Mouse (Mus musculus) gastrocnemius, adult 2 months (tissue): ENCODE data around the gene Ndufa5. TPM values are rescaled to one million over a fixed set of nuclear protein-coding genes. Genes with fewer than 3 reads are reported as not detected.
A peak's percentile ranks its signal among the peaks of the same experiment; 100 is the strongest.

Experiments used
- DNase-seq: peaks from one replicate; pipeline ENCODE4 v3.0.0; 2022
- H3K27ac ChIP-seq: fragments of 200-600 bp; 2 replicates; pipeline ENCODE4 v1.8.1; 2022; ENCODE audit warnings: mild to moderate bottlenecking
- H3K4me3 ChIP-seq: fragments of 200-600 bp; 2 replicates; pipeline ENCODE4 v1.8.1; 2022; ENCODE audit warnings: mild to moderate bottlenecking, moderate library complexity
- CTCF ChIP-seq: fragments of 200-600 bp; IDR thresholded peaks from 2 replicates; pipeline ENCODE4 v1.8.1; 2022; ENCODE audit warnings: antibody characterized with exemption, mild to moderate bottlenecking, moderate library complexity
- intact Hi-C: fragments of 180-260 bp; cut with DNase I; formaldehyde crosslinking; loops from one replicate; pipeline ENCODE4 v1.15.1; 2025
- total RNA-seq, 2 experiments: library from RNA; stranded (reverse); gene quantifications; 2 replicates each; pipeline ENCODE4 v1.2.3; 2021

Gene Ndufa5
- total RNA-seq, 2 experiments from 2014 or later: 579 to 752 TPM

GRCm38 (mm10) chr6:24514552-24515284, 13.1 kb downstream of the Ndufa5 start, which contains the start of gene Iqub:
Gene Iqub (minus strand): TSS chr6:24515067.
- peak; percentile 63 for DNase-seq
- H3K4me3 ChIP-seq: no peak within 1 kb of the TSS
- no peak for TF ChIP-seq CTCF
- no peak within 1 kb of the TSS for H3K27ac ChIP-seq
- intact Hi-C loops: no loop called here

- no peak for DNase-seq
- Histone ChIP-seq H3K4me3 (no peak overlapping the region), H3K27ac (no peak overlapping the region)
- TF ChIP-seq CTCF: no peak
- intact Hi-C loops: no loop called here
These were observed 23.7 kb downstream of the Ndufa5 start for GRCm38 (mm10) chr6:24504141-24504540.

DNA sequence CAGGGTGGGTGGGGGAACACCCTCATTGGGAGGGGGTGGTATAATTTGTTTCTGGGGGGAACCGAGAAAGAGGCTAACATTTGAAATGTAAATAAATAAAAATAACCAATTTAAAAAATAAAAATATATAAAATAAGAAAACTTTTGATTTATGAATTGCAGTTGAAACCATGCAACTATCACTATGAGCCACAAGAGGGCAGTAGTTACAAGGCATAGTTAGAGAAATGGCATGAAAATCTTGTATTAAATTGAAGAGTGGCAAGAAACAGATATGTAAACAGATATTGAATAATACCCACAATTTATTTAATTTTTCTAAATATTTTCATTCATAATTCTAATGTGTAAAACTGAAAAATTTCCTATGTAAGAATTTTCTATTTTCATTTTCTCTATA, 37.5 kb downstream of the Ndufa5 start:
- TF ChIP-seq CTCF: peak; percentile 86
- intact Hi-C loops: loop anchor here (5.0 kb wide), 1 partner anchor 232 kb away; no protein-coding TSS in a partner anchor
- Histone ChIP-seq H3K4me3 (no peak overlapping the region), H3K27ac (no peak overlapping the region)
- DNase-seq: no peak

DNA sequence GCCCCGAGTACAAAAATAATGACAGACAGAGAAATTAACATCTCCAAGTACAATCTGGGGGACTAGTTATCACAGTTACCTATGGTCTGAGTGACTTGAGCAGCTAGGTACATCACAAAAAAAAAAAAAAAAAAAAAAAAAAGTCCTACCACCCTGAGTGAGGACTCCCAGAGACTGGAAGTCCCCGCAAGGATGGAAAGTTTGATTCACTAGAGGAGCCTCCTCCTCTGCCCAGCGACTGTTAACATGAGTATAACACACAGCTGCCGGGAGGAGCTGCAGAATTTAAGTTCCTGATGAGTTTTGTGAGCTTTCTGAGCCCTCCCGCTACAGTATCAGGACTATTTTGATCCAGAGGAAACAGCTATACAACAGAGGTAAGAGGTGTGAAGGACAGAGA, 41.3 kb downstream of the Ndufa5 start:
- TF ChIP-seq CTCF: no peak
- Histone ChIP-seq H3K27ac (no peak overlapping the region), H3K4me3 (no peak overlapping the region)
- no peak for DNase-seq
- intact Hi-C loops: no loop called here

GRCm38 (mm10) chr6:24470571-24471132, 57.2 kb downstream of the Ndufa5 start:
- no peak for DNase-seq
- intact Hi-C loops: no loop called here
- no peak for TF ChIP-seq CTCF
- Histone ChIP-seq H3K27ac (no peak overlapping the region), H3K4me3 (no peak overlapping the region)

DNA sequence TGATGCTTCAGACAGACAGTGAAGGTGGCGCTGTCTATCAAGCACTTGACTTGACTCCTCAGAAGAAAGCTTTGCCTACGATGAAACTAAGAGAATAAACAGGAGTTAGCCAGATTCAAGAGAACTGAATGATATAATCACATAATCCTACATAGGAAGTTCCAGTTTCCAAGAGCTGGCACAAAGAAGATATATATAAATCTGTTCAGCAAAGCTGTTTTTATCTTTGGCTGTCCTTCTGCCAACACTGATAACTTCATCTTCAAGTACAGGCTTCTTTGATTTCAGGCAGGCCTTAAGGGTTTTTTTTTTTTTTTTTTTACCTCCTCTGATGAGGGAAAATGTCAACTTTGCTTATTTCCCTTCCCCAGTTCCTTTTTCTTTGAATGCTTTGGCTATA, 57.7 kb downstream of the Ndufa5 start:
- intact Hi-C loops: no loop called here
- Histone ChIP-seq H3K27ac (no peak overlapping the region), H3K4me3 (no peak overlapping the region)
- no peak for DNase-seq
- no peak for TF ChIP-seq CTCF

Other genes starting within 250 kb of the Ndufa5 start
- under 1 TPM; 0.15 to 0.22 TPM for gene Iqub, start 12.9 kb downstream of the Ndufa5 start, total RNA-seq
- gene Asb15, start 131 bp upstream of the Ndufa5 start, total RNA-seq: 10 to 100 TPM; 34.9 to 54.5 TPM
- 100 to 1,000 TPM; 105 to 286 TPM for gene Lmod2, start 69.7 kb upstream of the Ndufa5 start, total RNA-seq
- 10 to 100 TPM; 15.3 to 18.1 TPM for gene Wasl, start 137.0 kb upstream of the Ndufa5 start, total RNA-seq
- not detected for gene Hyal6, start 205.2 kb upstream of the Ndufa5 start, total RNA-seq
- not detected for gene Hyal4, start 220.3 kb upstream of the Ndufa5 start, total RNA-seq